Mouse (Mus musculus) CH12.LX (cell line): ENCODE data around the gene Pcmt1. TPM values are rescaled to one million over a fixed set of nuclear protein-coding genes. Genes with fewer than 3 reads are reported as not detected.

Source experiments
- DNase-seq: peaks from one replicate; pipeline ENCODE4 v3.0.0-alpha.2; 2013; ENCODE audit errors: extremely low read depth
- H3K27ac ChIP-seq: 2 replicates; pipeline ENCODE4 v1.5.1; 2012; ENCODE audit warnings: low read depth, mild to moderate bottlenecking, control low read depth, moderate library complexity; ENCODE audit not compliant: insufficient read depth
- H3K27me3 ChIP-seq: replicated peaks from 2 replicates; pipeline ENCODE3; 2012; ENCODE audit warnings: inconsistent platforms
- H3K36me3 ChIP-seq, 2 experiments: replicated peaks in 1 of 2; 2 replicates each; pipeline versions ENCODE3 to v1.6.1; 2012; ENCODE audit warnings: inconsistent platforms in 1 of 2, low read length in 1 of 2, mild to moderate bottlenecking in 1 of 2, mixed read lengths in 1 of 2, moderate library complexity in 1 of 2; ENCODE audit not compliant: control insufficient read depth in 1 of 2, insufficient read depth in 1 of 2
- H3K4me1 ChIP-seq, 2 experiments: 2 replicates each; pipeline ENCODE4 v1.6.1; 2012; ENCODE audit warnings: inconsistent platforms in 1 of 2, moderate library complexity in 1 of 2; ENCODE audit not compliant: insufficient read depth in 2 of 2, control insufficient read depth in 1 of 2
- H3K4me2 ChIP-seq: 2 replicates; pipeline ENCODE4 v1.6.1; 2012; ENCODE audit warnings: low read depth, mild to moderate bottlenecking, control low read depth; ENCODE audit not compliant: poor library complexity, insufficient read depth, severe bottlenecking
- H3K4me3 ChIP-seq, 3 experiments: fragments of 150-350 bp in 1 of 3; sonication (generic) in 1 of 3; replicated peaks in 1 of 3; 2 replicates each; pipeline versions ENCODE3 to v1.5.1; 2011 to 2012; ENCODE audit warnings: low read depth in 2 of 3, low read length in 2 of 3, mild to moderate bottlenecking in 2 of 3, moderate library complexity in 2 of 3, control low read depth in 1 of 3, improper control_type of control experiment in 1 of 3, inconsistent platforms in 1 of 3, mixed read lengths in 1 of 3; ENCODE audit not compliant: poor library complexity in 1 of 3
- H3K79me2 ChIP-seq: replicated peaks from 2 replicates; pipeline ENCODE4 v1.6.1; 2012; ENCODE audit warnings: mild to moderate bottlenecking, moderate library complexity; ENCODE audit not compliant: control insufficient read depth, poor library complexity, insufficient read depth, severe bottlenecking; ENCODE audit errors: extremely low read depth
- H3K9ac ChIP-seq: 2 replicates; pipeline ENCODE4 v1.6.1; 2012; ENCODE audit warnings: low read depth, mild to moderate bottlenecking, control low read depth, moderate library complexity; ENCODE audit not compliant: insufficient read depth
- H3K9me3 ChIP-seq: replicated peaks from 2 replicates; pipeline ENCODE3; 2012; ENCODE audit warnings: low read length, inconsistent platforms, mixed read lengths
- BHLHE40 ChIP-seq: IDR thresholded peaks from 2 replicates; pipeline ENCODE4 v1.6.1; 2011; ENCODE audit warnings: mild to moderate bottlenecking, low read depth, low read length, improper control_type of control experiment
- CHD1 ChIP-seq: IDR thresholded peaks from 2 replicates; pipeline ENCODE4 v1.6.1; 2012; ENCODE audit warnings: low read depth, low read length, improper control_type of control experiment, inconsistent platforms
- CHD2 ChIP-seq: IDR thresholded peaks from 2 replicates; pipeline ENCODE4 v1.6.1; 2011; ENCODE audit warnings: low read length, improper control_type of control experiment
- CTCF ChIP-seq, 2 experiments: IDR thresholded peaks in 1 of 2; conservative IDR thresholded peaks in 1 of 2; 2 replicates each; pipeline ENCODE4 v1.5.1; 2011 to 2012; ENCODE audit warnings: low read depth in 2 of 2, low read length in 2 of 2, improper control_type of control experiment in 1 of 2, inconsistent platforms in 1 of 2, mild to moderate bottlenecking in 1 of 2, moderate library complexity in 1 of 2
- E2F4 ChIP-seq: IDR thresholded peaks from 2 replicates; pipeline ENCODE4 v1.6.1; 2011; ENCODE audit warnings: low read depth, low read length, improper control_type of control experiment; ENCODE audit not compliant: insufficient replicate concordance
- ELF1 ChIP-seq: IDR thresholded peaks from 2 replicates; pipeline ENCODE4 v1.6.1; 2014; ENCODE audit warnings: low read depth, mild to moderate bottlenecking, inconsistent platforms, low read length, improper control_type of control experiment
- EP300 ChIP-seq: IDR thresholded peaks from 2 replicates; pipeline ENCODE4 v1.6.1; 2011; ENCODE audit warnings: low read length, improper control_type of control experiment
- ETS1 ChIP-seq: conservative IDR thresholded peaks from 2 replicates; pipeline ENCODE4 v1.6.1; 2012; ENCODE audit warnings: low read depth, mild to moderate bottlenecking, inconsistent platforms, low read length, improper control_type of control experiment, moderate library complexity
- GABPA ChIP-seq: IDR thresholded peaks from 2 replicates; pipeline ENCODE4 v1.6.1; 2012; ENCODE audit warnings: low read depth, low read length, improper control_type of control experiment, inconsistent platforms; ENCODE audit not compliant: insufficient replicate concordance
- IRF4 ChIP-seq: IDR thresholded peaks from 2 replicates; pipeline ENCODE4 v1.6.1; 2014; ENCODE audit warnings: low read depth, mild to moderate bottlenecking, inconsistent platforms, low read length, improper control_type of control experiment
- JUND ChIP-seq: conservative IDR thresholded peaks from 2 replicates; pipeline ENCODE4 v1.6.1; 2011; ENCODE audit warnings: low read depth, low read length, improper control_type of control experiment
- KAT2A ChIP-seq: IDR thresholded peaks from 2 replicates; pipeline ENCODE4 v1.6.1; 2012; ENCODE audit warnings: low read length, improper control_type of control experiment, inconsistent platforms; ENCODE audit not compliant: insufficient replicate concordance
- MAFK ChIP-seq: IDR thresholded peaks from 2 replicates; pipeline ENCODE4 v1.6.1; 2011; ENCODE audit warnings: low read length, improper control_type of control experiment; ENCODE audit not compliant: insufficient replicate concordance
- MAX ChIP-seq: IDR thresholded peaks from 2 replicates; pipeline ENCODE4 v1.6.1; 2011; ENCODE audit warnings: low read length, improper control_type of control experiment
- MAZ ChIP-seq: IDR thresholded peaks from 2 replicates; pipeline ENCODE4 v1.6.1; 2012; ENCODE audit warnings: low read depth, mild to moderate bottlenecking, inconsistent platforms, low read length, improper control_type of control experiment, moderate library complexity
- MXI1 ChIP-seq: IDR thresholded peaks from 2 replicates; pipeline ENCODE4 v1.6.1; 2011; ENCODE audit warnings: mild to moderate bottlenecking, low read depth, low read length, improper control_type of control experiment
- MYC ChIP-seq: IDR thresholded peaks from 2 replicates; pipeline ENCODE4 v1.6.1; 2011; ENCODE audit warnings: low read depth, mild to moderate bottlenecking, improper control_type of control experiment, low read length
- NELFE ChIP-seq: IDR thresholded peaks from 2 replicates; pipeline ENCODE4 v1.6.1; 2011; ENCODE audit warnings: low read depth, low read length, improper control_type of control experiment
- NRF1 ChIP-seq: IDR thresholded peaks from 2 replicates; pipeline ENCODE4 v1.6.1; 2014; ENCODE audit warnings: low read depth, mild to moderate bottlenecking, inconsistent platforms, low read length, improper control_type of control experiment, moderate library complexity
- PAX5 ChIP-seq: IDR thresholded peaks from 2 replicates; pipeline ENCODE4 v1.6.1; 2012; ENCODE audit warnings: low read length, inconsistent platforms, mixed read lengths
- POLR2A ChIP-seq: IDR thresholded peaks from 2 replicates; pipeline ENCODE4 v1.6.1; 2011; ENCODE audit warnings: low read depth, mild to moderate bottlenecking, improper control_type of control experiment, low read length
- RAD21 ChIP-seq: IDR thresholded peaks from 2 replicates; pipeline ENCODE4 v1.6.1; 2011; ENCODE audit warnings: low read depth, mild to moderate bottlenecking, low read length, improper control_type of control experiment, moderate library complexity
- RCOR1 ChIP-seq: conservative IDR thresholded peaks from 2 replicates; pipeline ENCODE4 v1.6.1; 2012; ENCODE audit warnings: low read depth, mild to moderate bottlenecking, inconsistent platforms, low read length, improper control_type of control experiment
- SIN3A ChIP-seq: IDR thresholded peaks from 2 replicates; pipeline ENCODE4 v1.6.1; 2012; ENCODE audit warnings: low read length, improper control_type of control experiment, inconsistent platforms
- SMC3 ChIP-seq: IDR thresholded peaks from 2 replicates; pipeline ENCODE4 v1.6.1; 2011; ENCODE audit warnings: low read depth, low read length, improper control_type of control experiment
- TBP ChIP-seq: conservative IDR thresholded peaks from 2 replicates; pipeline ENCODE4 v1.6.1; 2011; ENCODE audit warnings: low read depth, low read length, improper control_type of control experiment
- TCF12 ChIP-seq: IDR thresholded peaks from 2 replicates; pipeline ENCODE4 v1.6.1; 2014; ENCODE audit warnings: low read depth, mild to moderate bottlenecking, inconsistent platforms, low read length, improper control_type of control experiment
- USF1 ChIP-seq: IDR thresholded peaks from 2 replicates; pipeline ENCODE4 v1.6.1; 2014; ENCODE audit warnings: low read depth, mild to moderate bottlenecking, inconsistent platforms, low read length, improper control_type of control experiment
- USF2 ChIP-seq: conservative IDR thresholded peaks from 2 replicates; pipeline ENCODE4 v1.6.1; 2011; ENCODE audit warnings: low read depth, low read length, improper control_type of control experiment
- ZC3H11A ChIP-seq: IDR thresholded peaks from 2 replicates; pipeline ENCODE4 v1.6.1; 2012; ENCODE audit warnings: low read depth, mild to moderate bottlenecking, inconsistent platforms, low read length, improper control_type of control experiment
- ZKSCAN1 ChIP-seq: IDR thresholded peaks from 2 replicates; pipeline ENCODE4 v1.6.1; 2012; ENCODE audit warnings: low read depth, inconsistent platforms, low read length, improper control_type of control experiment, borderline replicate concordance
- ZMIZ1 ChIP-seq: IDR thresholded peaks from 2 replicates; pipeline ENCODE4 v1.6.1; 2012; ENCODE audit warnings: low read depth, mild to moderate bottlenecking, inconsistent platforms, low read length, improper control_type of control experiment
- ZNF384 ChIP-seq: IDR thresholded peaks from 2 replicates; pipeline ENCODE4 v1.6.1; 2012; ENCODE audit warnings: low read depth, low read length, improper control_type of control experiment, inconsistent platforms
- dilution Hi-C: fragments of 300-500 bp; cut with MboI; formaldehyde crosslinking; loops from 2 replicates; pipeline ENCODE4 v1.14.3; 2020; ENCODE audit warnings: low sequenced_read_pairs; ENCODE audit not compliant: extremely low pct_unique_long_range_greater_than_20kb, extremely low pct_ligation_motif_present
- in situ Hi-C: fragments of 300-500 bp; cut with MboI; formaldehyde crosslinking; loops from 3 replicates; pipeline ENCODE4 v1.14.3; 2019; ENCODE audit warnings: low sequenced_read_pairs, low pct_ligation_motif_present, low pct_unique_long_range_greater_than_20kb, mixed read lengths
- polyA plus RNA-seq: library from polyadenylated mRNA; unstranded; fragments of >175 nt; gene quantifications from 2 replicates; pipeline ENCODE4 v1.2.1, GENCODE M21; 2012; ENCODE audit warnings: low read depth; ENCODE audit not compliant: insufficient read length
- total RNA-seq, 2 experiments: library from RNA; depleted of rRNA; stranded (reverse); fragments of 300-350 nt in 1 of 2; fragments of >200 nt in 1 of 2; gene quantifications; 2 replicates each; pipeline ENCODE4 v1.2.3; 2012 to 2014

The Pcmt1 gene
- total and polyA plus RNA-seq, 3 experiments = 44.4 to 62.2 (median 56.5) TPM

GRCm38 (mm10) chr10:7663159-7664026 is 17.5 kb downstream of the Pcmt1 start (continued):
- TF ChIP-seq BHLHE40 (no peak), ZKSCAN1 (no peak), ZNF384 (no peak), EP300 (no peak), MAZ (no peak), GABPA (no peak), USF2 (no peak), ZC3H11A (no peak), TCF12 (peak; percentile 90), MYC (0 out of 2 replicates have a peak, but pooled peaks have one; percentile 12), PAX5 (no peak), NRF1 (peak; percentile 91)

DNA sequence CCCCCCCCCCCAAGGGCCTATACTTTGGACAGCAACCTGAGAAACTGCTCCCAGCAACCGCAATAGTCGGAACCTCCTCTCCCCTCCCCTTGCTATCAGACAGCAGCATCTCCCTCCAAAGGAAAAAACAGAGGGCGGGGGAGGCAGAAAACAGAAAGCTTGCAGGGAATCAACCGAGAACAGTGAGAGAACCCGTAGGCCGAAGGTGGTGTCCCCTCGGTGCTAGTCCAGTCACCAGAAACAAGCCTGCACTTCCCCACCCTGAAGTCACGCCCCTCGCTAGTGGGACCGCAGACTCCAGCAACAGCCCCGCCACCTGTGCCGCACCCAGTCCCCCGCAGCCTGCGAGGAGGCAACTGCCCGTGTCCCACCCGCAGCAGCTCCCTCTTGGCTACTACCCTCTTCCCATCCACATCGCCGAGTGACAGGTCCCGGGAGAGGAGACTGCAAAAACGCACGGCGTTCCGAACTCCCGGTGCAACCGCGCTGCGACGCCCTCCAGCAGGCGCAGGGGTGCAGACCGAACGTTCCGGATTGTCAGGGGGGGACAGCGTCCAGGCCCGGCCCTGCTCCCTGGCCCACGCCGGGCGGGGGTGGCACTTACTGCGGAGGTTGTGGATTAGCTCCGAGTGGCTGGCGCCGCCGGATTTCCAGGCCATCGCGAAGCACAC is 18.3 kb downstream of the Pcmt1 start:
- Histone ChIP-seq H3K4me3 (peak overlapping the region; percentile 80 to 91 (median 81)), H3K36me3 (peaks cover 0 to 13% of the 10 kb centered on the region in 2 experiments), H3K27me3 (no peaks in the 10 kb centered on the region), H3K79me2 (peaks cover 41% of the 10 kb centered on the region), H3K4me2 (peak overlapping the region; percentile 47; the same call in 1 of the 2 replicates), H3K27ac (peak overlapping the region; percentile 67), H3K9ac (peak overlapping the region; percentile 53), H3K4me1 (peaks cover 0 to 15% of the 10 kb centered on the region in 2 experiments; a peak in 2 of 4 replicates), H3K9me3 (no peaks in the 10 kb centered on the region)
- DNase-seq = peak; percentile 88
- dilution Hi-C loops = no loop called here
- in situ Hi-C loops = no loop called here
- TF ChIP-seq CHD2 = no peak
- TF ChIP-seq MAX = no peak
- TF ChIP-seq SIN3A = peak; percentile 83; the same call in 1 of the 2 replicates
- peak; percentile 52 for TF ChIP-seq IRF4
- TF ChIP-seq KAT2A = no peak; the same call in 1 of the 2 replicates
- 0 out of 2 replicates have a peak, but pooled peaks have one; percentile 18 for TF ChIP-seq MYC
- no peak for TF ChIP-seq E2F4
- TF ChIP-seq RCOR1 = no peak; the same call in 1 of the 2 replicates
- 0 out of 2 replicates have a peak, but pooled peaks have one; percentile 22 for TF ChIP-seq TBP
- peak; percentile 40; the same call in 1 of the 2 replicates for TF ChIP-seq EP300
- no peak for TF ChIP-seq POLR2A
- TF ChIP-seq CHD1 = no peak
- TF ChIP-seq MAFK = no peak
- peak; percentile 10; the same call in 1 of the 2 replicates for TF ChIP-seq ELF1
- no peak for TF ChIP-seq SMC3
- peak; percentile 80 for TF ChIP-seq MXI1
- TF ChIP-seq ZKSCAN1 = no peak
- TF ChIP-seq CTCF (conservative IDR thresholded peaks at IDR 0.05 in 1 of 2, IDR thresholded peaks at IDR 0.05 in 1 of 2; ENCODE audit: low read depth in 2 of 2, low read length in 2 of 2) = no peak
- TF ChIP-seq RAD21 = no peak
- no peak for TF ChIP-seq NELFE
- no peak for TF ChIP-seq ZNF384
- TF ChIP-seq ZMIZ1 = 0 out of 2 replicates have a peak, but pooled peaks have one; percentile 20
- TF ChIP-seq BHLHE40 = peak; percentile 41; the same call in 1 of the 2 replicates
- TF ChIP-seq JUND = no peak
- TF ChIP-seq USF1 = no peak
- TF ChIP-seq ETS1 = peak; percentile 30; the same call in 1 of the 2 replicates
- TF ChIP-seq NRF1 = 0 out of 2 replicates have a peak, but pooled peaks have one; percentile 24
